Mouse (Mus musculus) stomach, embryonic 15.5 days (tissue): ENCODE measurements around the gene Pafah1b1. TPM values are rescaled to one million over a fixed set of nuclear protein-coding genes. Genes with fewer than 3 reads are reported as not detected.

Experiments used
- ATAC-seq: fragments of 200-750 bp; cut with Nextera tagmentation; 2 replicates; pipeline ENCODE4 v1.8.0; 2017; ENCODE audit warnings: low read depth, moderate number of reproducible peaks, moderate TSS enrichment; ENCODE audit not compliant: insufficient read depth, low FRiP score
- H3K27ac ChIP-seq: fragments of 300-500 bp; sonication (generic); 2 replicates; pipeline ENCODE4 v1.5.1; 2015; ENCODE audit warnings: mild to moderate bottlenecking, inconsistent platforms
- H3K27me3 ChIP-seq: fragments of 300-500 bp; sonication (generic); replicated peaks from 2 replicates; pipeline ENCODE4 v1.6.1; 2015; ENCODE audit warnings: inconsistent platforms
- H3K36me3 ChIP-seq: fragments of 300-500 bp; sonication (generic); 2 replicates; pipeline ENCODE4 v1.6.1; 2015; ENCODE audit warnings: inconsistent platforms
- H3K4me1 ChIP-seq: fragments of 300-500 bp; sonication (generic); 2 replicates; pipeline ENCODE4 v1.6.1; 2015; ENCODE audit warnings: inconsistent platforms
- H3K4me2 ChIP-seq: fragments of 300-500 bp; sonication (generic); 2 replicates; pipeline ENCODE4 v1.6.1; 2015; ENCODE audit warnings: mild to moderate bottlenecking, inconsistent platforms
- H3K4me3 ChIP-seq: fragments of 300-500 bp; sonication (generic); replicated peaks from 2 replicates; pipeline ENCODE4 v1.5.1; 2015; ENCODE audit warnings: inconsistent platforms
- H3K9ac ChIP-seq: fragments of 300-500 bp; sonication (generic); 2 replicates; pipeline ENCODE4 v1.6.1; 2015; ENCODE audit warnings: inconsistent platforms
- H3K9me3 ChIP-seq: fragments of 300-500 bp; sonication (generic); 2 replicates; pipeline ENCODE4 v1.6.1; 2016; ENCODE audit warnings: inconsistent platforms
- WGBS: fragments of 180-500 bp; shearing (Covaris S2); methylation state at CpG from one replicate; pipeline ENCODE4 v1.1.7; 2015; 5-methylcytosine and 5-hydroxymethylcytosine counted together
- polyA plus RNA-seq: library from polyadenylated mRNA; unstranded; fragments of >200 nt; fragmentation: Nextera tagmentation; extraction: Ambion mirVana; gene quantifications from 2 replicates; pipeline ENCODE4 v1.2.1, GENCODE M21; 2015

The Pafah1b1 gene
- polyA plus RNA-seq, 1 experiment from 2014 or later = 53.9 TPM

GRCm38 (mm10) chr11:74715971-74716525 is 8.4 kb downstream of the Pafah1b1 start:
- Histone ChIP-seq H3K9ac (no peak overlapping the region), H3K4me2 (no peak overlapping the region), H3K36me3 (no peaks in the 10 kb centered on the region), H3K4me1 (peaks cover 5% of the 10 kb centered on the region; the same call in 1 of the 2 replicates), H3K9me3 (no peaks in the 10 kb centered on the region), H3K27me3 (no peaks in the 10 kb centered on the region), H3K27ac (no peak overlapping the region), H3K4me3 (no peak overlapping the region)
- 86% methylated on average over 3 of the region's 3 CpGs for WGBS
- no peak for ATAC-seq

DNA sequence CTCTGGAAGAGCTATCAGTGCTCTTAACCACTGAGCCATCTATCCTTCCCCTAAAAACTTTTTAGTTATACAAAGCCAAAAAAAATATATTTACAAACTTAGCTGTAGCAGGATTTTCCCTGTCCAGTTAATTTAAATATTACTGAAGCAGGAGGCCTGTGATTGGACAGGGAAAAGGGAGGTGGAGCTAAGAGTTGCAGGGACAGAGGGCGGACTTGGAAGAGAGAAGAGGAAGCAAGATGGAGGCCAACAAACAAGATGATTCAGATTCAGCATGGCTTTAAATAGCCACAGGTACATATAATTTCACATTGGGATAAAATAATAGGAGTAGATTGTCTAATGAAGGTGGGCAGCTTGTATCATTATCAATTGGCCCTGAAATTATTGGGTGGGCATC is 13.8 kb downstream of the Pafah1b1 start:
- Histone ChIP-seq H3K27me3 (no peaks in the 10 kb centered on the region), H3K4me2 (no peak overlapping the region), H3K27ac (no peak overlapping the region), H3K9me3 (no peaks in the 10 kb centered on the region), H3K4me3 (no peak overlapping the region), H3K36me3 (no peaks in the 10 kb centered on the region), H3K4me1 (no peaks in the 10 kb centered on the region), H3K9ac (no peak overlapping the region)
- ATAC-seq = no peak
- WGBS = 94% methylated on average over 1 of the region's 1 CpGs

GRCm38 (mm10) chr11:74708781-74709180 is 15.7 kb downstream of the Pafah1b1 start:
- 43% methylated on average over 1 of the region's 1 CpGs for WGBS
- ATAC-seq = no peak
- Histone ChIP-seq H3K36me3 (no peaks in the 10 kb centered on the region), H3K4me2 (no peak overlapping the region), H3K9ac (no peak overlapping the region), H3K9me3 (no peaks in the 10 kb centered on the region), H3K4me1 (no peaks in the 10 kb centered on the region), H3K4me3 (no peak overlapping the region), H3K27me3 (no peaks in the 10 kb centered on the region), H3K27ac (no peak overlapping the region)

GRCm38 (mm10) chr11:74704068-74704467 is 20.4 kb downstream of the Pafah1b1 start:
- H3K27me3 ChIP-seq = no peaks in the 10 kb centered on the region
- no peak overlapping the region for H3K4me2 ChIP-seq
- 0 out of 2 replicates have a peak, but pooled peaks cover under 1% of the 10 kb centered on the region for H3K36me3 ChIP-seq
- H3K4me3 ChIP-seq = no peak overlapping the region
- ATAC-seq = no peak
- H3K9me3 ChIP-seq = no peaks in the 10 kb centered on the region
- no peak overlapping the region for H3K9ac ChIP-seq
- no peaks in the 10 kb centered on the region for H3K4me1 ChIP-seq
- 84% methylated on average over 2 of the region's 2 CpGs for WGBS
- no peak overlapping the region for H3K27ac ChIP-seq

- no peaks in the 10 kb centered on the region for H3K4me1 ChIP-seq
- no peak for ATAC-seq
- no peak overlapping the region for H3K9ac ChIP-seq
- no peaks in the 10 kb centered on the region for H3K9me3 ChIP-seq
- peaks cover 16% of the 10 kb centered on the region; the same call in 1 of the 2 replicates for H3K36me3 ChIP-seq
- H3K4me2 ChIP-seq = no peak overlapping the region
- H3K27ac ChIP-seq = no peak overlapping the region
- 100% methylated on average over 2 of the region's 2 CpGs for WGBS
- H3K4me3 ChIP-seq = no peak overlapping the region
- no peaks in the 10 kb centered on the region for H3K27me3 ChIP-seq
Measured at GRCm38 (mm10) chr11:74699505-74699904, 25.0 kb downstream of the Pafah1b1 start.

- H3K9ac ChIP-seq = no peak overlapping the region
- no peak overlapping the region for H3K27ac ChIP-seq
- 0 out of 2 replicates have a peak, but pooled peaks cover 8% of the 10 kb centered on the region for H3K36me3 ChIP-seq
- 65% methylated on average over 1 of the region's 1 CpGs for WGBS
- no peak overlapping the region for H3K4me3 ChIP-seq
- no peaks in the 10 kb centered on the region for H3K9me3 ChIP-seq
- H3K4me2 ChIP-seq = no peak overlapping the region
- ATAC-seq = no peak
- no peaks in the 10 kb centered on the region for H3K27me3 ChIP-seq
- H3K4me1 ChIP-seq = no peaks in the 10 kb centered on the region
Measured at GRCm38 (mm10) chr11:74692151-74692550, 32.3 kb downstream of the Pafah1b1 start.

GRCm38 (mm10) chr11:74675156-74675555 is 49.3 kb downstream of the Pafah1b1 start:
- no peak for ATAC-seq
- H3K36me3 ChIP-seq = peaks cover 31% of the 10 kb centered on the region
- H3K4me2 ChIP-seq = no peak overlapping the region
- H3K9ac ChIP-seq = no peak overlapping the region
- H3K4me3 ChIP-seq = no peak overlapping the region
- no peaks in the 10 kb centered on the region for H3K27me3 ChIP-seq
- no peaks in the 10 kb centered on the region for H3K9me3 ChIP-seq
- H3K4me1 ChIP-seq = no peaks in the 10 kb centered on the region
- whole genome bisulfite sequencing = 87% methylated on average over 4 of the region's 4 CpGs
- H3K27ac ChIP-seq = no peak overlapping the region

GRCm38 (mm10) chr11:74674713-74675112 is 49.8 kb downstream of the Pafah1b1 start:
- ATAC-seq = no peak
- Histone ChIP-seq H3K36me3 (peaks cover 26% of the 10 kb centered on the region), H3K27ac (no peak overlapping the region), H3K4me3 (no peak overlapping the region), H3K9ac (no peak overlapping the region), H3K4me2 (no peak overlapping the region), H3K9me3 (no peaks in the 10 kb centered on the region), H3K4me1 (no peaks in the 10 kb centered on the region), H3K27me3 (no peaks in the 10 kb centered on the region)
- 93% methylated on average over 8 of the region's 8 CpGs for WGBS

DNA sequence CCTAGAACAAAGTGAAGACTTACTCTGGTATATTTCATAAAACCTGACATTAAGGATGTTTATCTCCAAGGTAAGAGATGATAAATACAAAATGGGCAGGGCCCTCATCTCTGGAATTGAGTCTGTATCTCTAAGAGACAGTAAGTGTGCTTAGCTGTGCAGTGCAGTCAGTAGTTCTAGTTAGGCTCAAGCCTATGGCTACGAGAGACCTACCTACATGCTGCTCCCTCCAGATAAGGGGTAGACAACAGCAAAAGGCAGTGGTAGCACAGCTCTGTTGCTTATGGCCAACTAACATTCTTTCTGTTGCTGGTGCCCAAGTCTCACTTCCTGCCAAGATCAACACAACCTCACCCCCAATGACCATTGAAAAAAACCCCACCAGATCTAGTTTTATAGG is 50.9 kb downstream of the Pafah1b1 start:
- 82% methylated on average over 1 of the region's 1 CpGs for WGBS
- Histone ChIP-seq H3K27ac (no peak overlapping the region), H3K9ac (no peak overlapping the region), H3K36me3 (peaks cover 27% of the 10 kb centered on the region), H3K4me1 (no peaks in the 10 kb centered on the region), H3K4me2 (no peak overlapping the region), H3K27me3 (no peaks in the 10 kb centered on the region), H3K4me3 (no peak overlapping the region), H3K9me3 (no peaks in the 10 kb centered on the region)
- peak; percentile 67; the same call in 1 of the 2 replicates for ATAC-seq

GRCm38 (mm10) chr11:74672901-74673513 is 51.5 kb downstream of the Pafah1b1 start:
- no peak overlapping the region for H3K9ac ChIP-seq
- no peak for ATAC-seq
- H3K4me3 ChIP-seq = no peak overlapping the region
- H3K27me3 ChIP-seq = no peaks in the 10 kb centered on the region
- no peak overlapping the region for H3K4me2 ChIP-seq
- H3K9me3 ChIP-seq = no peaks in the 10 kb centered on the region
- no peaks in the 10 kb centered on the region for H3K4me1 ChIP-seq
- WGBS = 75% methylated on average over 6 of the region's 6 CpGs
- no peak overlapping the region for H3K27ac ChIP-seq
- H3K36me3 ChIP-seq = peaks cover 24% of the 10 kb centered on the region

DNA sequence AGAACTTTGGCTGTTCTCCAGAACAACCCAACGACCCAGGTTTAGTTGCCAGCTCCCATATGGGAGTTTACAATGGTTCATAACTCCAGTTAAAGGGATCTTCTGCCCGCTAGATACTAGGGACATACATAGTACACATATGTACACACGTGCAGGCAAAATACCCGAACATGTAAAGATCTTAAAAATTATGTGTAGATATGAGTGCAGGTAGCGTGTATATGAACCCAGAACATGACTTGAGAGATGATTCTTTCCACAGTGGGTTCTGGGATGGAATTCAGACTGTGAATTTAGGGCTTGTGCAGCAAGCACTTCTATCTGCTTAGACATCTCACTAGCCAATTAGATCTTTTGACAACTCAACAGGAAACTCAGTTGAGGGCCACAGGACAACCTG is 52.6 kb downstream of the Pafah1b1 start:
- WGBS = 82% methylated on average over 5 of the region's 5 CpGs
- Histone ChIP-seq H3K9ac (no peak overlapping the region), H3K27ac (no peak overlapping the region), H3K4me3 (no peak overlapping the region), H3K27me3 (no peaks in the 10 kb centered on the region), H3K9me3 (no peaks in the 10 kb centered on the region), H3K36me3 (peaks cover 25% of the 10 kb centered on the region), H3K4me2 (no peak overlapping the region), H3K4me1 (no peaks in the 10 kb centered on the region)
- ATAC-seq = no peak

GRCm38 (mm10) chr11:74671013-74671412 is 53.5 kb downstream of the Pafah1b1 start:
- no peak overlapping the region for H3K9ac ChIP-seq
- no peak overlapping the region for H3K4me2 ChIP-seq
- no peaks in the 10 kb centered on the region for H3K27me3 ChIP-seq
- peaks cover 31% of the 10 kb centered on the region for H3K36me3 ChIP-seq
- no peak overlapping the region for H3K4me3 ChIP-seq
- WGBS = 89% methylated on average over 1 of the region's 1 CpGs
- ATAC-seq = no peak
- H3K27ac ChIP-seq = no peak overlapping the region
- H3K4me1 ChIP-seq = no peaks in the 10 kb centered on the region
- H3K9me3 ChIP-seq = no peaks in the 10 kb centered on the region
